Mouse (Mus musculus): Measurements from ENCODE around the gene Gpr1. TPM values are rescaled to one million over a fixed set of nuclear protein-coding genes. Genes with fewer than 3 reads are reported as not detected.
A peak's percentile ranks its signal among the peaks of the same experiment; 100 is the strongest.

The Gpr1 gene
- total and polyA plus RNA-seq, 3 experiments = not detected

DNA sequence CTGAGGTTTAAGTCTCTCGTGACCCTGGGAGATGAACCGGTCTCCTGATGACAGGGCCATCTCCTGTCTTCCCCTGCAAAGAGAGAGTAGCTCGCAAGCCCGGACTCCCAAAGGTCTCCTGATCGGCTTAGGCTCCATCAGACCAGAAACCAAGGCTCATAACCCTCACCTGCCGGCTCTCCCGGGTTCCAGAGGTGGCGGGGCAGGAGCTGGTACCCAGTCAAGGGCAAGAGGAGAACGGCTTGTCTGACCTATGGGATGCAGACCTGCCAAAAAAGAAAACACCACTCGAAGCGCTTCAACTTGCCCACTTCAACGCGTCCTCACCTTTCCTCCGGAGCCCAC is 38.1 kb downstream of the Gpr1 start:
- Histone ChIP-seq H3K4me3 (replicated peaks in 1 of 3; ENCODE audit: low read depth in 2 of 3, low read length in 2 of 3, poor library complexity in 1 of 3) (peak overlapping the region; percentile 87 to 91 (median 89)), H3K4me1 (ENCODE audit: control insufficient read depth in 1 of 2, insufficient read depth in 2 of 2) (peaks cover 0 to 38% of the 10 kb centered on the region in 2 experiments; a peak in 2 of 4 replicates), H3K79me2 (replicated peaks; ENCODE audit: control insufficient read depth, extremely low read depth, insufficient read depth, poor library complexity, severe bottlenecking) (peaks cover 55% of the 10 kb centered on the region), H3K4me2 (ENCODE audit: insufficient read depth, low read depth, poor library complexity, severe bottlenecking) (peak overlapping the region; percentile 93; the same call in 1 of the 2 replicates), H3K27ac (ENCODE audit: insufficient read depth, low read depth) (peak overlapping the region; percentile 21; the same call in 1 of the 2 replicates), H3K9ac (ENCODE audit: insufficient read depth, low read depth) (peak overlapping the region; percentile 85), H3K27me3 (replicated peaks) (no peaks in the 10 kb centered on the region), H3K9me3 (replicated peaks; ENCODE audit: low read length) (no peaks in the 10 kb centered on the region), H3K36me3 (replicated peaks in 1 of 2; ENCODE audit: control insufficient read depth in 1 of 2, insufficient read depth in 1 of 2, low read length in 1 of 2) (peaks cover 26 to 49% of the 10 kb centered on the region in 2 experiments)
- dilution Hi-C loops (cut with MboI; ENCODE audit: extremely low pct_ligation_motif_present, extremely low pct_unique_long_range_greater_than_20kb, low sequenced_read_pairs) (no loop called here), in situ Hi-C loops (cut with MboI; ENCODE audit: low pct_ligation_motif_present, low pct_unique_long_range_greater_than_20kb, low sequenced_read_pairs) (no loop called here)
- TF ChIP-seq MAX (IDR thresholded peaks at IDR 0.05; ENCODE audit: low read length) (no peak), TBP (conservative IDR thresholded peaks at IDR 0.05; ENCODE audit: low read depth, low read length) (no peak), IRF4 (IDR thresholded peaks at IDR 0.05; ENCODE audit: low read depth, low read length) (no peak), USF2 (conservative IDR thresholded peaks at IDR 0.05; ENCODE audit: low read depth, low read length) (no peak), NRF1 (IDR thresholded peaks at IDR 0.05; ENCODE audit: low read depth, low read length) (no peak), ETS1 (conservative IDR thresholded peaks at IDR 0.05; ENCODE audit: low read depth, low read length) (no peak), MAZ (IDR thresholded peaks at IDR 0.05; ENCODE audit: low read depth, low read length) (no peak)
- DNase-seq (ENCODE audit: extremely low read depth) = no peak

- peak overlapping the region; percentile 85 for H3K9ac ChIP-seq (ENCODE audit: insufficient read depth, low read depth)
- in situ Hi-C loops (cut with MboI; ENCODE audit: low pct_ligation_motif_present, low pct_unique_long_range_greater_than_20kb, low sequenced_read_pairs) = no loop called here
- peak; percentile 36 for DNase-seq (ENCODE audit: extremely low read depth)
- H3K79me2 ChIP-seq (replicated peaks; ENCODE audit: control insufficient read depth, extremely low read depth, insufficient read depth, poor library complexity, severe bottlenecking) = peaks cover 55% of the 10 kb centered on the region
- H3K27ac ChIP-seq (ENCODE audit: insufficient read depth, low read depth) = peak overlapping the region; percentile 21; the same call in 1 of the 2 replicates
- dilution Hi-C loops (cut with MboI; ENCODE audit: extremely low pct_ligation_motif_present, extremely low pct_unique_long_range_greater_than_20kb, low sequenced_read_pairs) = no loop called here
- H3K36me3 ChIP-seq (replicated peaks in 1 of 2; ENCODE audit: control insufficient read depth in 1 of 2, insufficient read depth in 1 of 2, low read length in 1 of 2) = peaks cover 28 to 51% of the 10 kb centered on the region in 2 experiments
- H3K4me3 ChIP-seq (replicated peaks in 1 of 3; ENCODE audit: low read depth in 2 of 3, low read length in 2 of 3, poor library complexity in 1 of 3) = peak overlapping the region; percentile 87 to 91 (median 89)
- TF ChIP-seq UBTF (IDR thresholded peaks at IDR 0.05; ENCODE audit: low read depth, low read length) (no peak), EP300 (IDR thresholded peaks at IDR 0.05; ENCODE audit: low read length) (no peak), MXI1 (IDR thresholded peaks at IDR 0.05; ENCODE audit: low read depth, low read length) (no peak), USF1 (IDR thresholded peaks at IDR 0.05; ENCODE audit: low read depth, low read length) (no peak), ETS1 (conservative IDR thresholded peaks at IDR 0.05; ENCODE audit: low read depth, low read length) (no peak), ELF1 (IDR thresholded peaks at IDR 0.05; ENCODE audit: low read depth, low read length) (no peak), NRF1 (IDR thresholded peaks at IDR 0.05; ENCODE audit: low read depth, low read length) (no peak), USF2 (conservative IDR thresholded peaks at IDR 0.05; ENCODE audit: low read depth, low read length) (no peak), RAD21 (IDR thresholded peaks at IDR 0.05; ENCODE audit: low read depth, low read length) (no peak), POLR2AphosphoS2 (IDR thresholded peaks at IDR 0.05; ENCODE audit: low read depth, low read length) (no peak), TCF12 (IDR thresholded peaks at IDR 0.05; ENCODE audit: low read depth, low read length) (no peak), JUN (IDR thresholded peaks at IDR 0.05; ENCODE audit: insufficient read depth, low read depth, low read length) (no peak), MEF2A (IDR thresholded peaks at IDR 0.05; ENCODE audit: borderline replicate concordance, low read depth, low read length) (no peak), CHD2 (IDR thresholded peaks at IDR 0.05; ENCODE audit: low read length) (no peak), MAX (IDR thresholded peaks at IDR 0.05; ENCODE audit: low read length) (no peak), SIN3A (IDR thresholded peaks at IDR 0.05; ENCODE audit: low read length) (no peak), TBP (conservative IDR thresholded peaks at IDR 0.05; ENCODE audit: low read depth, low read length) (no peak)
- H3K9me3 ChIP-seq (replicated peaks; ENCODE audit: low read length) = no peaks in the 10 kb centered on the region
- peak overlapping the region; percentile 93 for H3K4me2 ChIP-seq (ENCODE audit: insufficient read depth, low read depth, poor library complexity, severe bottlenecking)
- H3K27me3 ChIP-seq (replicated peaks) = no peaks in the 10 kb centered on the region
- peaks cover 0 to 38% of the 10 kb centered on the region in 2 experiments; a peak in 2 of 4 replicates for H3K4me1 ChIP-seq (ENCODE audit: control insufficient read depth in 1 of 2, insufficient read depth in 2 of 2)
Observed at GRCm38 (mm10) chr1:63175853-63176252, 38.5 kb downstream of the Gpr1 start.

All from CH12.LX (cell line).